Mouse (Mus musculus) small intestine, adult 2 months (tissue): ENCODE measurements around the gene Pipox.

Experiments
- CTCF ChIP-seq: fragments of 200-500 bp; IDR thresholded peaks from 2 replicates; pipeline ENCODE4 v1.5.1; 2012; ENCODE audit warnings: low read depth, mild to moderate bottlenecking, control low read depth, inconsistent platforms, low read length, moderate library complexity, mixed read lengths; ENCODE audit not compliant: insufficient replicate concordance, insufficient read length; ENCODE audit errors: extremely low read depth
- POLR2A ChIP-seq: fragments of 200-500 bp; IDR thresholded peaks from 2 replicates; pipeline ENCODE4 v1.6.1; 2012; ENCODE audit warnings: low read depth, mild to moderate bottlenecking, control low read depth, inconsistent platforms, low read length, moderate library complexity

DNA sequence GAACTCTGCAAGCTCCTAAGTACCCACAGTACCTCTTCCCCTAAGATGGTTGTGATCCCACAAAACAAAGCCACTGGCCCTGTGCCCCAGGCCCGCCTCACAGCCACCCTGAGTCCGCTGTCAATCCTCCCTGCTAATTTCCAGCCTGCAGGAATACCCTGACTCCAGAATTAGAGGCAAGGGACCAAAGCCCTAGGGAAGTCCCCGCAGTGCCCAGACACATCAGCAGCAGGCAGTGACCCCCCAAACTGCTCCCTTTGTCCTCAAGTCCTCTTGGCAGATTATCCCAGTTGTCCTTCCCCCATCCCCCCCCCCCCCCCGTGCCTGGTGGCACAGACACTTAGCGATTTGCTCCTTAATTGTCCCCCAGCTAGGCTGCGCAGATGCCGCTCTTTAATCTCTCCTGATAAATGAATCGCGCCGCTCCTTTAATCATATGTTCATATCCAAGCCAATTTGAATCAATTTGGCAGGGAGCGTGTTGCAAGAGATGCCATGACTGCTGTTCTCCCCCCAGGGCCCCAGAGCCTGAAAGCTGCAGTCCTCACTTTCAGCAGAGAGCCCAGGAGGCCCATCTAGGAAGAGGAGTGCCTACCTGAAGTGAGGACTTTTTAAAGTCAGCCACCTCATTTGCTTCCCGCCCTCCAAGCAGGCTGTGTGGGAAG is 26.3 kb downstream of the Pipox start:
- TF ChIP-seq CTCF, result no peak
- no peak for TF ChIP-seq POLR2A
